Mouse (Mus musculus) fat pad, adult 2 months (tissue): ENCODE measurements around the gene Tas1r1.

Experiments used
- DNase-seq: peaks from one replicate; pipeline ENCODE4 v3.0.0-alpha.2; 2011; ENCODE audit warnings: low read depth, low spot score; ENCODE audit errors: extremely low read depth

Gene Tas1r1

DNA sequence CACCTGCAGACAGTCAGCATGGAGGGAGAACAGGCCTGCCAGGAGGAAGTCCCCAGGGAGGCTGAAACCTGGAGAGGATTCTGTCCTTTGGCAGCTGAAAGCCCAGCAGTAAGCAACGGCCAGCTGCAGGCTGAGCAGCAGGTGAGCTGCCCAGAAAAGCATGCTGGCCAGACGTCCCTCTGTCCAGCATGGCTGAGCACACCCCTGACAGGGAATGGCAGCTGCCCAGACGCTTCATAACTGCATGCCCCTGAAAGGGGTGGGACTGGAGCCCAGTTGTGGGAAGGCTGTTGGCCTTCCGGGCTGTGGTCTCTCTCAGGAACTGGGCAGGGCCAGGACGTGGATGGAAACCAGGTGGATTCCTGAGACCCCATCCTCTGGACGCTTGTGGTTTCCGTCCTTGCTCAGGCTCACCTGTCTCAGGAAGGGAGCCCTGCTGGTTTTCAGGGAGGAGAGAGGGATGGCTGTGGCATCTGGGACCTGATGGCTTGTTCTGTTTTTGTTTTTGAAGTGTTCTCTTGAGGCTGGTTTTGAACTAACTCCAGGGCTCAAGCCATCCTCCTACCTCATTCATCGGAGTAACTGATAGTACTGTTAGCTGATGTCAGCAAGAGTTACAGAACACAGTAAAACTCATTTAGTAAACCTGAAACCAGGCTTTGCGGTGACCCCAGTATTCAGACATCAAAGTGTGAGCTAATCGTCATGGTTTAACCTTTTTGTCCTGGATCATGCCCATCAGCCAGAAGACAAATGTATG is at the start of gene Tas1r1:
Gene Tas1r1, minus strand, starts transcription at position 344 of the 760 bp plus-strand sequence.
- no peak for DNase-seq

DNA sequence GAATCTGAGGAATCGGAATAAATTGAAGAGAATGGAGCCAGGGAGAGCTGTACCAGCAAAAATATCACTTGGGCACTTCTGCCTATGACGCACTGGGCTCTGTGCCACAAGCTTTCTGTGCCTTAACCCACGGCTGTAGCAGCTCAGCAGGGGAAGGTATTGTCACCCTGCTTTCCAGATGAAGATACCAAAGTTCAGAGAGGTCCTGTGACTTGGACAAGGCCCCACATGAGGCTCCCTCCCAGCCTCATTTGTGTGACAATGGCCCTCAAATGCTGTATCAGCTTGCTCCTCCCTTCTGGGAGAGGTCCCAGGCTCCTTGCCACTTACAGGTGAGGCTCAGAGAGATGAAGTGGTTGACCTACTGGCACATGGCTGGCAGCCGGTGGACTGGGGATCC is 49.8 kb upstream of the Tas1r1 start:
- DNase-seq: no peak

- no peak for DNase-seq
Observed at GRCm38 (mm10) chr4:152087211-152088081, 49.1 kb upstream of the Tas1r1 start.

DNA sequence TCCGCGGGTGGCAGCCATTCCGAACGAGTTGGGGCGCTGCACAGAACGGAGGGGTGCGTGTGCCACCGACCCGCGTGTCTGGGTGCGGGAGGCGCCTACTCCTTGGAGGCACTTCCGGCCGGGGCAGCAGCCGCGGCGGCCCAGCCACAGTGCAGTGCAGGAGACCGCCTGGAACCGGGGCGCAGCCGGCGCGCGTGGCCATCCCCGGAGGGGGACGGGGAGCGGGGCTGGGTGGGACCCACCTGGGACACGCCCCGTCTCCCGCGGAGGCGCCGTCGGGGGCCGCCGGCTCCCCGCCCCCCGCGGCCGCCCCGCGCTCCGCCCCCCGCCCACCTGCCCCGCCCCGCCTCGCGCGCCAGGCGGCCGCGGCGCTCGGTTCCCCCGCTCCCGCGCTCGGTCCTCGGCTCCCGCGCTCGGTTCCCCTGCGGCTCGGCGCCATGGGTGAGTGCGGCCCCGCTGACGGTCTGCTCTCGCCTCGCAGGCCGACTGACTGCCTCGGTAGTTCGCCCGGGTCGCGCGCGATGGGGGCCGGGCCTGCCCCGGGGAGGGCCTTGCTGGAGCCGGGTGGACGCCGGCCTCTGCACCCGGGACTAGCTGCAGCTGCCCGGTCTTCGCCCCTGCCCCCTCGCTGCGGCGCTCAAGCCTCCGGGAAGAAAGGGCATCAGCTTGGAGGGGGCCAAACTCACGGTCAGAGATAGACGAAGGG is 48.3 kb upstream of the Tas1r1 start:
- DNase-seq: no peak

- DNase-seq: no peak
Observed at GRCm38 (mm10) chr4:152084616-152085015, 46.2 kb upstream of the Tas1r1 start.

DNA sequence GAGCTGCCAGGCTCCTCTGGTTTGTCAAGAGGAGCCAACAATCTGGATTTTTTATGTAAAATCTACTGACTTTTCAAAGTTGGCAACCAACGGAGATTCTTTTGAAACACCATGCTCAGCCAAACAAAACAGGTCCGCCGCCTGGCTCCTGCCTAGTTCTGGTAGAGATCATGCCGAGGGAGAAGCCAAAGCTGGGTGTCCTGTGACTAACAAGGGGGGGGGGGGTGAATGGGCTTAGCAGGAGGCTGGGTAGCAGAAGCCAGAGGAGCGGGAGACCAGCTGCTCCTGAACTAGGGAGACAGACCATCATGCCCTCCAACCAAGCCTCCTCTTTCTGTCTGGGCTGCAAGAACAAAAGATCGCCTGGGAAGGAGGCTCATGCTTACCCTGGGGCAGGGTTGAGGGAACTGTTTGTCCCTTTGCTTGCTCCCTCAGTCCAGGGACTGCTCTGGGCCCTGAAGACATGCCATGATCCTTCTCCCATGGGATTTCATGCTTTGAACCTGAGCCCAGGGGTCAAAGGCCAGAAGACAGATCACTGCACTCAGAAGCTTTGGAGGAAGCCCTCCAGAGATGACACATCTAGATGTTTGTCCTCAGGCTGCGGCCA is 45.3 kb upstream of the Tas1r1 start:
- DNase-seq: no peak

DNA sequence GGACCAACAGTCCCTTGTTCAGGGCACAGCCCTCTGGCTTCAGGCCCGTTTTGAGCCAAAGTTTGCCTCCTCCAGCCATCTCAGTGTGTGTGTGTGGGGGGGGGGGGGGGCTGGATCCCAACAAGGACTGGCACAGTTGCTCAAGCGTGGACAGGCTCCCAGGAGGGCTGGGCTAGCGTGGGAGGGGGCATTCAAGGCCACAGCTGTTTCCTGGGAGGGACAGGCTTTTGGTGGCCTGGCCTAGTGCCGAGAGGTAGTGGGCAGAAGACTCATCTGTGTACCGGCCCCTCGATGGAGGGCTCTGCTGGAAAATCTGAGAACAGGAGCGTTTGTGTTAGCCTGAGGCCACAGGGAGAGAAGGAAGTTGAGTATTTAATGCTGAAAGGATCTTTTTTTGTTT is 41.6 kb upstream of the Tas1r1 start:
- DNase-seq: no peak

GRCm38 (mm10) chr4:152079261-152079660 is 40.9 kb upstream of the Tas1r1 start:
- DNase-seq: no peak

DNA sequence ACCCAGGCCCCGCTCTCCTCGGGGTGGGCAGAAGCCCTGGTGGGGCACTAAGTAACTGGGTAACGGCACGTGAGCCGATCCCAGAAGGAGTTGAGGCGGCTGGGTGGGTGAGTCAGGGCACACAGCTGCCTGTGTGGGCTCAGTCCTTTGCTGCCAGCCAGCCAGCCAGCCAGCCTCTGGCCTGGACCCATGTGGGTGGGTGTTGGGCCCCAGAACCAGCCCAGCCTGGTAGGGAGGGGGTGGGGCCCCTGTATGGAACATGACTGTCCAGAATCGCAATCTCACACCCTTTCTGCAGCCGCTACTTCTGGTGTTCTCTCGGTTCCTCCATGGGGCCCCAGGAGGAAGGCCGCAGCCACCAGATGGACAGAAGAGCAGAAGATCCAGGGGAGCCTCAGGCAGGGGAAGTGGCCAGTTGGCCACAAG is 39.8 kb upstream of the Tas1r1 start:
- DNase-seq: no peak

DNA sequence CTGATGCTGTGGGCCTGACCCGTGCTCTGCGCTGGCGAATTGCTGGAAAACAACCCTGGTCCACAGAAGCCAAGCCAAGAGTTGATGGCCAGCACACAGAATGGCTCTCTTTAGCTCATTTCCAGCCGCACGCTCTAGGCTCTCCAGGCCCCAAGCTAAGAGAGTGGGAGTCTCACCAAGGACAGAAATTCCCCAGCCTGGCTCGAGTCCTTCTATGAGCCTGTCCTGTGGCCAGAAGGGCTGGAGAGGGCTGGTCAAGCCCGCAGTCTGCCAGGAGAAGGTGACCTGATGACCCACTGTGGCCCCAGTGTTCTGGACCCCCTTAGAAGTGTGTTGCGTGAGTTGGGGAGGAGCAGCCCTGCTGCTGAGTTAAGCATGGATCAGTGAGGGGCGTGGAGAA is 38.8 kb upstream of the Tas1r1 start:
- DNase-seq: no peak

- DNase-seq: no peak
Observed at GRCm38 (mm10) chr4:152074548-152074947, 36.2 kb upstream of the Tas1r1 start.

- DNase-seq: no peak
Observed at GRCm38 (mm10) chr4:152073715-152074114, 35.3 kb upstream of the Tas1r1 start.

- DNase-seq: no peak
Observed at GRCm38 (mm10) chr4:152072655-152073054, 34.3 kb upstream of the Tas1r1 start.

- no peak for DNase-seq
Observed at GRCm38 (mm10) chr4:152072121-152072601, 33.8 kb upstream of the Tas1r1 start, which contains the start of gene Plekhg5. Gene Plekhg5, plus strand, starts transcription at chr4:152072498.

DNA sequence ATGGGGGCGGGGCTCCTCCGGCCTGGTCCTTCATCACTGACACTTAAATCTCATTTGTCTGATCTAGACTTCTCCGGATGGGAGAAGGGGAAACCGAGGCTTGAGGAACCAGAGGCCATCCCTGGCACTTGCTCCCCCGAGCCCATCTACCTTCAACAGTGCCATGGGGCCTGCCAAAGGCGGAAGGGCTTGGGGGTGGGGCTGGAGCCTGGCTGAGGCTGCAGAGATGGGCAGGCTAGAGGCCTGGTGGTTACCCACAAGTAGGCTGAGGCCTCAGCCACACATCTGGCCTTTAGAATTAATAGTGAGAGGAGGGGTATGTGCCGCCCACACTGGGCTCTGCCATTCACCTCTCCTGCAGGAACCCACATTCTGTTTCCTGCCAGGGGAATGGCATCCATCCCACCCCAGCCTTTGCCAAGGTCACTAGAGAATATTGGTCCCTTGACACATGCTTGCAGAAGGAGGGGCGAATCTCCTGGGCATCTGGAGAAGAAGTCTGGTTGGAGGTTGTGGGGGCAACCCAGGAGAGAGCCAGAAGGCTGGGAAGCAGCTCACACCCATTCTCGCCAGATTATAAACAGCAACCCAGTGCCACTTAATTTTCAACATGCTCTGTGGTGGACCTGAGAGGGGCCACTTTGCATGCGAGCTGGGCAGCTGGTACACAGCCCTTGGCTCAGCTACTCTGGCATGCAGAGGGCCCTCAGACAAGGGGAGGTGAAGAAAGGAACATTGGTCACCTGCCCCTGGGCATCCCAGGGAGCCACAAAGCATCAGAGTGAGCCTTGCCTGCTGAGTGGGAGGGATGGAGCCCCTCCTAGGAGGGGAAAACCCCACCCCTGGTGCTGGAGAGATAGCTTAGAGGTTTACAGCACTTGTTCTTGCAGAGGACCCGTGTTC is 32.4 kb upstream of the Tas1r1 start:
- DNase-seq: no peak

DNA sequence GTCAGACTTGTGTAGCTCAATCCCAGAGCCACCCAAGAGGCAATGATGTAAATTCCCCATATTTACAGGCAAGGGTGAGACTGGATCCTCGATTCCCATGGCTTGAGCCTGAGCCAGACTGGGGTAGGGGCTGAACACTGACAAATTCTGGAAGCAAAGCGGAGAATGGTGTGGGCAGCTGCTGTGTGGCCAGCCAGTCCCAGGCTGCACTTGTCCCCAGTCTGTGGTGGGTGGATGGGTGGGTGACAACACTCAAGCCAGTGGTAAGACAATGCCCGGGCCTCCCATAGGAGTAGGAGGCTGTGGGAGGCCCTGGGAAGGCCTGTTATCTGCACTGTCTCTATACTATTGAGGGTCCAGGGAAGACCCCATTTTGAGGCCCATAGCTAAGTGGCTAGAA is 30.9 kb upstream of the Tas1r1 start:
- DNase-seq: no peak

- DNase-seq: no peak
Observed at GRCm38 (mm10) chr4:152068166-152068724, 29.9 kb upstream of the Tas1r1 start.

DNA sequence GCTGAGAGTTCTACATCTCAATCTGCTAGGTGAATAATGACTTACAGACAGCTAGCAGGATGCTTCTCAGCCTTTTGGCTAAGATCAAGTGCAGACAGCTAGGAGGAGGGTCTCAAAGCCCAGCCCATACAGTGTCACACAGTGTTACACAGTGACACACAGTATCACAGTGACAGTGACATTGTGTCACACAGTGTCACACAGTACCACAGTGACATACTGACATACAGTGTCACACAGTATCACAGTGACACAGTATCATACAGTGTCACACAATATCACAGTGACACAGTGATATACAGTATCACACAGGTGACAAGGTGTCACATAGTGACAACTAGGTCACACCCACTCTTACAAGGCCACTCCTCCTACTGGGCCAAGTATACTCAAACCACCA is 28.9 kb upstream of the Tas1r1 start:
- DNase-seq: no peak

DNA sequence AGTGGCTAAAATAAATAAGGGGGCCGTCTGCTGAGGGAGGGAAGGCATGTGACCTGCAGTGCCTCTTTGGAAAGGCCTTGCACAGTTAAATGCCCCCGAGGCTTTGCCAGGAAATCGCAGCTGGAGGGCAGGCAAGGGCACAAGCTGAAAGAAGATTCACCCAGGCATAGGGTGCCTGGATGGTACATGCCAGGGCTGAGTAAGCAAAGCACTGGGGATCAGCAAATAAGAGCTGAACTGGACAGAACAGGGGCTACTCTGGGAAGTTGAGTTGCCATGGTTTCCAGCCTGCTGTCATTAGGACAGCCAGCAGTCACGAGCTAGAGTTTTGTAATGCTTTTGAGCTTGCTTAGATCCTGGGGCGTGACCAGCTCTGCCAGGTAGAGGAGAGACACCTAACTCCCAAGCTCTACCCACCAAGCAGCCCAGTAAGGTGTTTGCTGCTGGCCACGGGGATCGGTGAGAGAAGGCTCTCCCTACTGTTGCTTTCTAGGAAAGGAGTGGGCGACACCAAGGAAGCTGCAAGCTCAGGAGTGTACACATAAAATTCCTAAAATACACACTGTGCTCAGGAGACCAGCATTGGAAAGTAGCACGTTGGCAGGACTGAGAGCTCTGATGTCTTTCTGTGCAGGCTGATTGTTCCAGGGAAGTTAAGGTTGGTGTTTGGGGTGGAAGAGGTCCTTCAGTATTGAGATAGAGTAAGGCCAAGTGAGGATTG is 24.2 kb upstream of the Tas1r1 start:
- DNase-seq: no peak
